Mouse (Mus musculus) G1E-ER4 (cell line): ENCODE data around the gene Palm3. TPM values are rescaled to one million over a fixed set of nuclear protein-coding genes. Genes with fewer than 3 reads are reported as not detected.

Source experiments
- GATA1 ChIP-seq: IDR thresholded peaks from one replicate; pipeline ENCODE4 v1.8.0; 2012; ENCODE audit warnings: low read length, inconsistent platforms
- polyA plus RNA-seq: library from polyadenylated mRNA; stranded (reverse); fragments of >175 nt; gene quantifications from 2 replicates; pipeline ENCODE4 v1.2.3, GENCODE M21; 2012

The Palm3 gene
- polyA plus RNA-seq, 1 experiment, result 0.55 TPM

GRCm38 (mm10) chr8:84068316-84069035, 47.2 kb downstream of the Palm3 start:
- no peak for TF ChIP-seq GATA1

DNA sequence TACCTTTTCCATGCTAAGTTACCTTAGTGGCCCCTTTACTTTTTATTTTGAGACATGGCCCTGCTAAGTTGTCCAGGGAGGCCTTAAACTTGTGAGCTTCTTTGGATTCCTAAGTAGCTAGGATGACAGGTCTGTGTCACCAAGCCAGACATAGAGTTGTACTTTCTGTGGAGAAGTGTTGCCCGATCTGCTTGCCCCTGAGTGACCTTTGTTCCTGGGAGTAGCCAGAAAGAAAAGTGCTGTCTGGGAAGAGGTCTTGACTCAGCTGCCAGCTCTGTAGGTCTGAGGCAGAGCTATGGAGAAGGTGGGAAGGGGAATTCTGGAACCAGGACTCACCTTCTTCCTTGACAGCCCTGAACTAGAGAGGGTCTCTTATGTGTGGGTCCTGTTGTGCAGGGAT, 47.9 kb downstream of the Palm3 start:
- TF ChIP-seq GATA1, result no peak

- TF ChIP-seq GATA1, result no peak
Measured at GRCm38 (mm10) chr8:84069750-84070149, 48.5 kb downstream of the Palm3 start.

DNA sequence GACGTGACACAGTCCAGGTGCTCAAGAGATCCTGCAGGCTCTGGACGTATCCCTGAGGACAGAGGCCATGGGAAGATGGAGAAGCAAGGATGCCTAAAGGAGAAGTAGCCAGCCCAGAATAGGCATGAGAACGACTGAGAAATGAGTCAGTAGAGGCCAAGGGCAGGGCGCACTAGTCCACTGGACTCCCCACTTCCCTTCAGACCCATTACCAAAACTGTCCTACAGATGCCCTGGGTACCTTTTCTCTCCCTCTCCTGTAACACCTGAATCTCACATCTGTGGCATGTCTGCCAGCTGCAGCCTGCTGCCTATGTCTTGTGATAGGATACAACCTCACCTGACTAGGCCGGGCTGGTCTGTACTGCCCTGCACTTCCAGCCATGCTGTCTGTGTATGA, 49.0 kb downstream of the Palm3 start:
- TF ChIP-seq GATA1, result no peak

- no peak for TF ChIP-seq GATA1
Measured at GRCm38 (mm10) chr8:84070667-84071066, 49.4 kb downstream of the Palm3 start.

GRCm38 (mm10) chr8:84071921-84072320, 50.6 kb downstream of the Palm3 start:
- no peak for TF ChIP-seq GATA1

GRCm38 (mm10) chr8:84072321-84072720, 51.0 kb downstream of the Palm3 start:
- no peak for TF ChIP-seq GATA1

DNA sequence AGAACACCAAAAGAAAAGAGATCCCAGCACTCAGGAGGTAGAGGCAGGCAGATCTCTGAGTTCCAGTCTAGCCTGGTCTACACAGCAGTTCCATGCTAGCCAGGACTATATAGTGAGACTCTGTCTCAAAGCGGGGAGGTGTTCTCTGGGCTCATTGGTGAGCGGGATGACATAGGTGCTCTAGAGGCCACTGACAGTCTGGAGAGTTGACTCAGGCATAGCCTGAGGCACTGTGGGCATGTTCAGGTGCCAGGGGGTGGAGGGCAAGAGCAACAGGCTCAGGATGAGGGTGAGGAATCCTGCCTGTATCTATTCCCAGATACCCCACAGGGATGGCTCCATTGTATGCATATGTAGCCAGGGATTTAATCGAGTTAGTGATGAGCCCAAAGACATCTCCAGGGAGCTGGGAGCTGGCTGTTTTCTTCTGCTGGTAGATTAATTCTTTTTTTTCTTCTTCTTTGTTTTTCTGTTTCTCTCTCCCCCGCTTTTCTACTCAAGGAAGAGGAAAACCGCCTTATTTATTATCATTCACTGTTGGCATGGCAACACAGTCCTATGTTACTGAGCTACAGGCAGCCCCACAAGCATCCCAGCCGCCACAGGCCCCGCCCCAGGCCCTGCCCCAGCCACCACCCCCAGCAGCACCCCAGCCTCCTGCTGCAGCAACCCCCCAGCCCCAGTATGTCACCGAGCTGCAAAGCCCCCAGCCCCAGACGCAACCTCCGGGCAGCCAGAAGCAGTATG, 52.1 kb downstream of the Palm3 start:
- TF ChIP-seq GATA1, result no peak

DNA sequence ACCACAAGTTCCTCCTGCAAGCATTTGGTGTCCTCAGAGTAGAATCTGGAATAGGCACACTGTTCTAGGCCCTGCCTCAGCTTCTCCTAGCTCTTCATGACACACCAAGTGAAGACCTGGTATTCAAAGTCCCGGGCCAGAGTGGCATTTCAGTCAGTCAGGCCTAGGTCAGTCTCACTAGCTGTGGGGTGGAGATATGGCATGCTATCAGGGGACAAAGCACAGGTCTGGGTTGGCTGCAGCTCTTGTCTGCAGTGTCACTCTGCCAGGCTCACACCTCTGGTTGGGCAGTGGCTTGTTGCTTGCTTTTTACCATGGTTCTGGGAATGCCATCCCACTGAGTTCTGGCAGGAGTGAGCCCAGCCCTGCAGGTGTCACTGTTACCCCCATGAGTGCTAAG, 55.1 kb downstream of the Palm3 start:
- TF ChIP-seq GATA1, result no peak

- no peak for TF ChIP-seq GATA1
Measured at GRCm38 (mm10) chr8:84076849-84077248, 55.6 kb downstream of the Palm3 start.

GRCm38 (mm10) chr8:84079206-84079605, 57.9 kb downstream of the Palm3 start:
- no peak for TF ChIP-seq GATA1

Other genes with a start within 250 kb of the Palm3 start
- 28.6 and 31.7 TPM in 2 replicates for gene Adgrl1, start 121.4 kb upstream of the Palm3 start, polyA plus RNA-seq
- gene Gm10644, start 66.3 kb upstream of the Palm3 start, polyA plus RNA-seq, result not detected in 2 replicates
- 226 and 290 TPM in 2 replicates for gene Asf1b, start 66.0 kb upstream of the Palm3 start, polyA plus RNA-seq
- gene Prkaca, start 48.5 kb upstream of the Palm3 start, polyA plus RNA-seq, result 53.2 and 56.2 TPM in 2 replicates
- 275 and 319 TPM in 2 replicates for gene Samd1, start 23.8 kb upstream of the Palm3 start, polyA plus RNA-seq
- 0.89 and 1.1 TPM in 2 replicates for gene 1700067K01Rik, start 20.0 kb upstream of the Palm3 start, polyA plus RNA-seq
- not detected in 2 replicates for gene 2210011C24Rik, start 9.3 kb upstream of the Palm3 start, polyA plus RNA-seq
- not detected in 2 replicates for gene Il27ra, start 21.1 kb downstream of the Palm3 start, polyA plus RNA-seq
- gene Rln3, start 23.5 kb downstream of the Palm3 start, polyA plus RNA-seq, result not detected in 2 replicates
- 0.11 TPM in 2 replicates for gene Gm10643, start 43.7 kb downstream of the Palm3 start, polyA plus RNA-seq
- 41.0 and 46.3 TPM in 2 replicates for gene Rfx1, start 45.4 kb downstream of the Palm3 start, polyA plus RNA-seq
- gene Dcaf15, start 83.3 kb downstream of the Palm3 start, polyA plus RNA-seq, result 60.0 and 74.5 TPM in 2 replicates
- 0.02 and 0.03 TPM in 2 replicates for gene Podnl1, start 104.5 kb downstream of the Palm3 start, polyA plus RNA-seq
- gene Cc2d1a, start 126.5 kb downstream of the Palm3 start, polyA plus RNA-seq, result 18.0 and 21.2 TPM in 2 replicates
- gene 4930432K21Rik, start 126.6 kb downstream of the Palm3 start, polyA plus RNA-seq, result 0.19 and 0.22 TPM in 2 replicates
- not detected in 2 replicates for gene Nanos3, start 163.7 kb downstream of the Palm3 start, polyA plus RNA-seq
- 8.9 and 14.2 TPM in 2 replicates for gene Zswim4, start 215.6 kb downstream of the Palm3 start, polyA plus RNA-seq
- gene D8Ertd738e, start 228.2 kb downstream of the Palm3 start, polyA plus RNA-seq, result 251 and 389 TPM in 2 replicates
- 73.1 and 105 TPM in 2 replicates for gene Mri1, start 235.9 kb downstream of the Palm3 start, polyA plus RNA-seq
- gene Ccdc130, start 248.9 kb downstream of the Palm3 start, polyA plus RNA-seq, result 7.2 and 14.1 TPM in 2 replicates